Mouse (Mus musculus): Measurements from ENCODE around the gene Gm4756.

DNA sequence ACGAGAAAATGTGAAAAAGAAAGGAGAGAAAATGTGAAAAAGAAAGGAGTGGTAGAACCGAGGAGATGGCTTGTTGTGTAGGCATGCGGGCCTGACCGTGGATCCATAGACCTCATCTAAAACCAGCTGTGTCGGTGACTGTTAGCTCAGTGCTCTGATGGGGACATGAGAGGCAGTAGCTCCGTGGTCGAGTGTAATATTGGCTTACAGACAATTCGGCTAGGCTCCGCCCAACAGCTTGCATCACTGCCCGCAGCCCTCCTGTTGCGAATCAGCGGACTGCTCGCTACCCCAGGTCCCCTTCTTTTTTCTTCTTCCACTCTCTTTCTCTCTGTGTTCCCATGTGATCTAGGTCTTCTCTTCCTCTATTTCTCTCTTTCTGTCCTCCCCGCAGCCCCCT is 540 bp downstream of the Gm4756 start:
- TF ChIP-seq CTCF (conservative IDR thresholded peaks at IDR 0.05; ENCODE audit: low read length) = no peak
- TF ChIP-seq NANOG (IDR thresholded peaks at IDR 0.05; ENCODE audit: borderline replicate concordance, low read length) = no peak

Data from E14TG2a.4 (cell line).